Mouse (Mus musculus) liver (tissue): Measurements from ENCODE around the gene Slc22a23.
A peak's percentile ranks its signal among the peaks of the same experiment; 100 is the strongest.

Experiments used
- DNase-seq: peaks from one replicate; pipeline ENCODE4 v3.0.0-alpha.2; 2020; ENCODE audit warnings: mixed read lengths

Gene Slc22a23

GRCm38 (mm10) chr13:34159926-34160325, 185.1 kb downstream of the Slc22a23 start:
- no peak for DNase-seq

- DNase-seq: no peak
Observed at GRCm38 (mm10) chr13:34157596-34158157, 187.3 kb downstream of the Slc22a23 start.

- no peak for DNase-seq
Observed at GRCm38 (mm10) chr13:34156840-34157185, 188.2 kb downstream of the Slc22a23 start.

- DNase-seq: no peak
Observed at GRCm38 (mm10) chr13:34156133-34156839, 188.7 kb downstream of the Slc22a23 start.

GRCm38 (mm10) chr13:34154931-34155272, 190.1 kb downstream of the Slc22a23 start:
- DNase-seq: peak; percentile 53

GRCm38 (mm10) chr13:34154217-34154930, 190.6 kb downstream of the Slc22a23 start:
- DNase-seq: peak; percentile 73

- no peak for DNase-seq
Observed at GRCm38 (mm10) chr13:34153254-34154011, 191.5 kb downstream of the Slc22a23 start.

GRCm38 (mm10) chr13:34152695-34153094, 192.3 kb downstream of the Slc22a23 start:
- no peak for DNase-seq

GRCm38 (mm10) chr13:34151425-34151824, 193.6 kb downstream of the Slc22a23 start:
- DNase-seq: no peak

GRCm38 (mm10) chr13:34150271-34151027, 194.5 kb downstream of the Slc22a23 start:
- DNase-seq: peak; percentile 48

- no peak for DNase-seq
Observed at GRCm38 (mm10) chr13:34149463-34150176, 195.4 kb downstream of the Slc22a23 start.

- peak; percentile 32 for DNase-seq
Observed at GRCm38 (mm10) chr13:34148767-34149392, 196.1 kb downstream of the Slc22a23 start.

- DNase-seq: no peak
Observed at GRCm38 (mm10) chr13:34148181-34148580, 196.8 kb downstream of the Slc22a23 start.

GRCm38 (mm10) chr13:34146916-34147315, 198.1 kb downstream of the Slc22a23 start:
- DNase-seq: no peak

GRCm38 (mm10) chr13:34143389-34143788, 201.6 kb downstream of the Slc22a23 start:
- no peak for DNase-seq

GRCm38 (mm10) chr13:34136605-34137004, 208.4 kb downstream of the Slc22a23 start:
- no peak for DNase-seq

GRCm38 (mm10) chr13:34134276-34134675, 210.7 kb downstream of the Slc22a23 start:
- DNase-seq: no peak

GRCm38 (mm10) chr13:34133326-34134071, 211.5 kb downstream of the Slc22a23 start:
- no peak for DNase-seq

GRCm38 (mm10) chr13:34132875-34133274, 212.1 kb downstream of the Slc22a23 start:
- DNase-seq: no peak

- DNase-seq: no peak
Observed at GRCm38 (mm10) chr13:34132299-34132698, 212.7 kb downstream of the Slc22a23 start.

GRCm38 (mm10) chr13:34131708-34132060, 213.3 kb downstream of the Slc22a23 start:
- DNase-seq: peak; percentile 29
